Mouse (Mus musculus): ENCODE measurements around the gene Cmbl. TPM values are rescaled to one million over a fixed set of nuclear protein-coding genes. Genes with fewer than 3 reads are reported as not detected.
"Not testable (repeated sequence)": the region's sequence is repeated elsewhere in the genome, so short reads cannot be mapped to it uniquely, and the experiment has no call there.

Cmbl gene
- total RNA-seq, 2 experiments from 2014 or later: 17.0 to 20.2 TPM

DNA sequence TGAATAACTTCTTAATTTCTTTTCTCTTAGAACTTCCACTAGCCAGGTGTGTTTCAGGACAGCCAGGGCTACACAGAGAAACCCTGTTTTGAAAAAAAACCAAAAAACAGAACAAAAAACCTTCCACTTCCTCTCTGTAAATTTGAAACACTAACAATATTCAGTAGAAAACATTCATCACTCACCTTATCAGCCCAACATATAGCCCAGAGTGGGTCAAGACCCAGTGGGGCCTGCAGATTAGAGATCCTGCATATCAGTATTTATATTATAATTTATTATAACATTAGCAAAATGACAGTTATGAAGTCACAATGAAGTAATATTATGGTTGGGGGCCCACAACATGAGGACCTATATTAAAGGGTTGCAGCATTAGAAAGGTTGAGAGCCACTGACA, 8.5 kb downstream of the Cmbl start:
- no peak for DNase-seq (ENCODE audit: low spot score in 2 of 2)

GRCm38 (mm10) chr15:31576076-31576475, 10.9 kb downstream of the Cmbl start:
- no peak for DNase-seq (ENCODE audit: low spot score in 2 of 2)

DNA sequence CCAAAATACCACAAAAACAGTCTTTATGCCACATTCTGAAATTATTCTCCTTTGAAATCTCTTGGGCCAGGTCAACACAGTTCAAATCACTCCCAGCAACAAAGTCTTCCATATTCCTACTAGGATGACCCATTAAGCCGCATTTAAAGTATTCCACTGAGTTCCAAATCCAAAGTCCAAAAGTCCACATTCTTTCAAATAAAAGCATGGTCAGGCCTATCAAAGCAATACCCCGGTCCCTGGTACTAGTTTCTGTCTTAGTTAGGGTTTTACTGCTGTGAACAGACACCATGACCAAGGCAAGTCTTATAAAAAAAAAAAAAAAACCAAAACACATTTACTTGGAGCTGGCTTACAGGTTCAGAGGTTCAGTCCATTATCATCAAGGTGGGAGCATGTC, 15.9 kb downstream of the Cmbl start:
- DNase-seq (ENCODE audit: low spot score in 2 of 2): not testable (repeated sequence)

- DNase-seq (ENCODE audit: low spot score in 2 of 2): no peak
These were observed 18.3 kb downstream of the Cmbl start for GRCm38 (mm10) chr15:31583304-31584085.

GRCm38 (mm10) chr15:31585238-31585637, 20.0 kb downstream of the Cmbl start:
- peak; percentile 45 to 54 for DNase-seq (ENCODE audit: low spot score in 2 of 2)

DNA sequence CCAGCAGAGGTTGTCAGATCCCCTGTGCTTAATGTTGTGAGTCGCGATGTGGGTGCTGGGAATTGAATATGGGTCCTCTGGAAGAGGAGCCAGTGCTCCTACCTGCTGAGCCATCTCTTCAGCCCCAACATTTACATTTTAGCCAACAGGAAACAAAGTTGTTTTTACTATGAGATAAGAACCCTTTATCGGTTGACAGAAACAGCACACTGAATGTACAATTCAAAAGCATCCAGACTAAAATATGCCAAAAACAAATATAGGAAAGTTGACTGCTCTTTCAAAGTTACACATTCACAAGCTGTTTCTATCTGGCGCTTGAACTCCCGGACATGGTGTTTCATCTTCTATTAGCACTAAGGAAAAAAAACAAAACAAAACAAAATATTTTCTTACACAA, 20.9 kb downstream of the Cmbl start:
- DNase-seq (ENCODE audit: low spot score in 2 of 2): no peak

- DNase-seq (ENCODE audit: low spot score in 2 of 2): peak; percentile 88 to 91
These were observed 21.3 kb downstream of the Cmbl start for GRCm38 (mm10) chr15:31586519-31586918.

- DNase-seq (ENCODE audit: low spot score in 2 of 2): no peak
These were observed 22.6 kb downstream of the Cmbl start for GRCm38 (mm10) chr15:31587789-31588188.

DNA sequence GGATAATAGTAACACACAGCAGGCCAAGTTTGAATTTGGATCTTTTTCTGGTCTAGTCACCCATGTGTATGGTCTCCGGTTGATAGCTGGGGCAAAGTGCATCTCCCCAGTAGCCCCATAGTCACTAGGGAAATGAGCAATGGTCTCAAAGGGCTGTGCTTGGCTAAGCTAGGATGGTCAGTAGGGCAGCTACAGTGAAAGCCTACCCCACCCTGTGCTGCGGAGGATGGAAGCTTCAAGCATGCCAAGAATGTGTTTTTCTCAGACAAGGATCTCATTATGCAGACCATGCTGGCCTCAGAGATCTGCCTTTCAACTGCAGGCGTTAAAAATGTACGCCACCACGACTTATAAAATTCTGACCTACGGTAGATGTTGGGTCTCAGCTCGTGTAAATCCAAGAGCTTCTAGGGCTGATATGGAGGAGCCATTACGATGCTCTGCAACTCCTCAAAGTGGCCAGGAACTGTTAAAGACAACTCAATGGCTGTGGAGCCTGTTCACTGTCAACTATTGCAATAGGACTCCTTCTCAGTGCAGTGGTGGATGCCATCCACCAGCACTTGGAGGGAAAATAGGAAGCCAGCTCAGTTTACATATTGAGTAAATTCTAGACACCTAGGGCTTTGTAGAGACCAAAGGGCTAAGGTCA, 23.9 kb downstream of the Cmbl start:
- DNase-seq (ENCODE audit: low spot score in 2 of 2): no peak

- DNase-seq (ENCODE audit: low spot score in 2 of 2): no peak
These were observed 25.0 kb downstream of the Cmbl start for GRCm38 (mm10) chr15:31590176-31590575.

GRCm38 (mm10) chr15:31592531-31592930, 27.3 kb downstream of the Cmbl start:
- no peak for DNase-seq (ENCODE audit: low spot score in 2 of 2)

- DNase-seq (ENCODE audit: low spot score in 2 of 2): peak; percentile 33 to 39
These were observed 29.1 kb downstream of the Cmbl start for GRCm38 (mm10) chr15:31594260-31594659.

GRCm38 (mm10) chr15:31595651-31596050, 30.5 kb downstream of the Cmbl start:
- DNase-seq (ENCODE audit: low spot score in 2 of 2): no peak

- DNase-seq (ENCODE audit: low spot score in 2 of 2): no peak
These were observed 34.6 kb downstream of the Cmbl start for GRCm38 (mm10) chr15:31599834-31600233.

DNA sequence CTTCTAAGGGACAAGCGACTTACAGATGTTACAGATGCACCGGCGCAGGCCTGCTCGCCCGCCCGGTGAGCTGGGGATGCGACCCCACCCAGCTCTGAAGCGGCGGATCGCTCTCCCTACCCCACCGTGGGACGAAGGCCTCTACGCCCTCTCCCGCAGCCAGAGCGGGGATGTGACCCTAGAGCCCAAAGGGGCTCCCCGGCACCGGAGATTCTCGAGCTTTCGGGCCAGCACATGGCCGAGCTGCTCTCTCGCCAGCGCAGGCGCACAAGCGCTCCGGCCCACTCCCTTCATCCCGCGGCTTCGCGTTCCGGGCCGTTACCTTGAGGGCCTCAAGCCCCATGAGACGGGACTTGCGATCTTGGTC, 36.1 kb downstream of the Cmbl start:
- no peak for DNase-seq (ENCODE audit: low spot score in 2 of 2)

- DNase-seq (ENCODE audit: low spot score in 2 of 2): peak; percentile 96 to 98
These were observed 36.6 kb downstream of the Cmbl start, which contains the start of the genes Cct5 and Fam173b for GRCm38 (mm10) chr15:31601646-31602374. Gene Cct5, minus strand, starts transcription at chr15:31601804. Gene Fam173b, plus strand, starts transcription at chr15:31601852.

- peak; percentile 45 to 50 for DNase-seq (ENCODE audit: low spot score in 2 of 2)
These were observed 37.2 kb downstream of the Cmbl start for GRCm38 (mm10) chr15:31602426-31602825.

GRCm38 (mm10) chr15:31603113-31603512, 37.9 kb downstream of the Cmbl start:
- DNase-seq (ENCODE audit: low spot score in 2 of 2): no peak

- DNase-seq (ENCODE audit: low spot score in 2 of 2): no peak
These were observed 41.6 kb downstream of the Cmbl start for GRCm38 (mm10) chr15:31606821-31607220.

- DNase-seq (ENCODE audit: low spot score in 2 of 2): no peak
These were observed 45.8 kb downstream of the Cmbl start for GRCm38 (mm10) chr15:31611027-31611426.

- DNase-seq (ENCODE audit: low spot score in 2 of 2): no peak
These were observed 46.8 kb downstream of the Cmbl start for GRCm38 (mm10) chr15:31611976-31612375.

Data from left cerebral cortex, adult 18-20 months (tissue).